Mouse (Mus musculus) lung, adult 2 months (tissue): ENCODE measurements around the gene Acyp1.

ENCODE experiments used
- CTCF ChIP-seq: fragments of 200-500 bp; IDR thresholded peaks from 2 replicates; pipeline ENCODE4 v1.5.1; 2011; ENCODE audit warnings: mild to moderate bottlenecking, low read length, control low read depth; ENCODE audit not compliant: insufficient read depth
- POLR2A ChIP-seq: fragments of 200-500 bp; IDR thresholded peaks from 2 replicates; pipeline ENCODE4 v1.6.1; 2011; ENCODE audit warnings: low read depth, mild to moderate bottlenecking, control low read depth, low read length, borderline replicate concordance; ENCODE audit errors: extremely low read depth

GRCm38 (mm10) chr12:85227876-85228599 is 60.2 kb downstream of the Acyp1 start:
- TF ChIP-seq CTCF (no peak), POLR2A (no peak)
